Mouse (Mus musculus): ENCODE results near the gene Col4a2. TPM values are rescaled to one million over a fixed set of nuclear protein-coding genes. Genes with fewer than 3 reads are reported as not detected.
A peak's percentile ranks its signal among the peaks of the same experiment; 100 is the strongest.

Gene Col4a2
- polyA plus RNA-seq, 1 experiment from 2014 or later, result 56.3 TPM

DNA sequence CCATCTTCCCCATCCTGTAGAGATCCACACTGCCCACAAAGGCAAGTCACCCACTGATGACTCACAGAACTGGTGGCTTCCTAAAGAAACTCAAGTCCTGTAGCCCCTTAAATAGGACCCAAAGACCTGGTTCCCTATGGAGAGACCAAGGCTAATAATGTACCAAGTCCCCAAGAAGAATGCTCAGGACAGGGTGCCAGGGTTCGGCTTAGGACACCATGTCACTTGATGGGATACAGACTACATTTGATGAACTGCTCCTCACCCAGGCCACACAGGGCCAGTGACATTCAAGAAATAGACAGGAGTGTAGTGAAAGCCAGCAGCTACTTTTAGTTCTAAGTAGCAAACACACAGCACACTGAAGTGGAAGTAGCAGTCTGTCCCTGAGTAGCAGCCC, 139.5 kb downstream of the Col4a2 start:
- no peak overlapping the region for H3K9ac ChIP-seq (replicated peaks)
- H3K9me3 ChIP-seq, result no peaks in the 10 kb centered on the region
- H3K27ac ChIP-seq, result no peak overlapping the region
- H3K36me3 ChIP-seq, result peaks cover 19% of the 10 kb centered on the region
- 0 out of 2 replicates have a peak, but pooled peaks cover 2% of the 10 kb centered on the region for H3K27me3 ChIP-seq
- no peak overlapping the region for H3K4me3 ChIP-seq (replicated peaks)
- no peak for ATAC-seq (ENCODE audit: insufficient number of reproducible peaks, insufficient read depth, low FRiP score, low TSS enrichment, low read depth)
- peaks cover 26% of the 10 kb centered on the region for H3K4me1 ChIP-seq (replicated peaks)
- WGBS, result 79% methylated on average over 1 of the region's 1 CpGs
- H3K4me2 ChIP-seq, result no peak overlapping the region

DNA sequence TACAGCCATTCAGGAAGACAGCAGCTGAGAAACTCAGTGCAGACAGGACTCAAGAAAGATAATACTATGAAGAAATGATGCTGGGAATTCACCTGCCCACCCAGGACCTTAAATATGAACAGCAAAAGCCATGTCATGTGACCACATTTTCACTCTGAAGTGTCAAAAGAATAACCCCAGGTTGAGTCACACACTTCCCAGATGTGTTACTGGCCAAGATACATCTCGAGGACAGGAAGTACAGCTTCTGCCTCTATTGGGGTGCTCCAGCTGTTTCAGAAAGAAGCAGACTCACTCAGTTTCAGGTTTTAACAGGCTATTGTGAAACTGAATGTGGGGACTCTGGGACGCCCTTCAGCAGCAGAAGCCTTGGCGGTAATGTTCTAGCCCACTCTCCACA, 140.0 kb downstream of the Col4a2 start:
- Histone ChIP-seq H3K4me1 (replicated peaks) (peaks cover 26% of the 10 kb centered on the region), H3K9me3 (no peaks in the 10 kb centered on the region), H3K9ac (replicated peaks) (no peak overlapping the region), H3K27ac (peak overlapping the region; percentile 74; the same call in 1 of the 2 replicates), H3K4me2 (no peak overlapping the region), H3K36me3 (peaks cover 16% of the 10 kb centered on the region), H3K27me3 (0 out of 2 replicates have a peak, but pooled peaks cover 2% of the 10 kb centered on the region), H3K4me3 (replicated peaks) (no peak overlapping the region)
- WGBS, result 73% methylated on average over 3 of the region's 3 CpGs
- no peak for ATAC-seq (ENCODE audit: insufficient number of reproducible peaks, insufficient read depth, low FRiP score, low TSS enrichment, low read depth)

DNA sequence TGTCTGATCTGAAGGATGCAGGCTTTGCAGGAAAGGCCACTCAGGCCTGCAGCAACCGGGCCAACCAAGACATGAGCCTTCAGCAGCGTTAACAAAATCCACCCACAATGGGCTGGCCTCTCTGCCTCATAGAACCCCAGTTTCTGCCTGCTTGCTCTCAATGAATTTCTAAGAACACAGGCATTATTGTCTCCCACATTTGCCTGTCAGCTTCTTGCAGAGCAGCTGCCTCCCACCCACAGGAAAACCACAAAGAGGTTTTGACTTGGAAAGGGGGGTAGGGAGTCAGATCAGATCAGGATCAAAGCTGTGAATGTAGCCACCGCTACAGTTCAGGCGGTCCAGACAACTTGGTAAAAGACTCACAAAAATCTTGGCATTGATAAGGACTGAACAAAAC, 140.4 kb downstream of the Col4a2 start:
- Histone ChIP-seq H3K4me3 (replicated peaks) (no peak overlapping the region), H3K36me3 (peaks cover 12% of the 10 kb centered on the region), H3K9ac (replicated peaks) (no peak overlapping the region), H3K9me3 (no peaks in the 10 kb centered on the region), H3K27ac (peak overlapping the region; percentile 74; the same call in 1 of the 2 replicates), H3K27me3 (0 out of 2 replicates have a peak, but pooled peaks cover 2% of the 10 kb centered on the region), H3K4me1 (replicated peaks) (peaks cover 30% of the 10 kb centered on the region), H3K4me2 (no peak overlapping the region)
- WGBS, result 59% methylated on average over 4 of the region's 4 CpGs
- no peak for ATAC-seq (ENCODE audit: insufficient number of reproducible peaks, insufficient read depth, low FRiP score, low TSS enrichment, low read depth)

DNA sequence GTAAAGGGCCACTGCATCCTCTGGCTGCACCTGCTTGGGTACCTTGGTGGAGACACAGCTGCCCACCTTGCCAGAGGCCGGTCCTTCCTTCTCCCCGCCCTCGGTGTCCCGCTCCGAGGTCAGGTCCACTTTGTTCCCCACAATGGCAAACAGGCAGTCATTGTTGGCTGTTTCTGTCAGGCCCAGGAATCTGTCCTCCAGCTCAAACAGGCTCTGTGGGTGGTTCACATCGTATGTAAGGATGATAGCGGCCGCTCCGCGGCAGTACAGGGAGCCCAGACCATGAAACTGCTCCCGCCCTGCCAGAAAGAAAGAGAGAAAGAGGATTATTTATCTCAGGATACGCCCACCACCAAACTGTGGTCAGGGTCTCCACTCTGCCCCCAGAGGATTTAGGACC, 141.6 kb downstream of the Col4a2 start:
- no peak overlapping the region for H3K4me3 ChIP-seq (replicated peaks)
- H3K4me2 ChIP-seq, result no peak overlapping the region
- no peak for ATAC-seq (ENCODE audit: insufficient number of reproducible peaks, insufficient read depth, low FRiP score, low TSS enrichment, low read depth)
- no peaks in the 10 kb centered on the region for H3K36me3 ChIP-seq
- no peaks in the 10 kb centered on the region for H3K9me3 ChIP-seq
- no peak overlapping the region for H3K27ac ChIP-seq
- H3K4me1 ChIP-seq (replicated peaks), result peaks cover 42% of the 10 kb centered on the region
- 0 out of 2 replicates have a peak, but pooled peaks cover 2% of the 10 kb centered on the region for H3K27me3 ChIP-seq
- WGBS, result 79% methylated on average over 12 of the region's 12 CpGs
- H3K9ac ChIP-seq (replicated peaks), result no peak overlapping the region

DNA sequence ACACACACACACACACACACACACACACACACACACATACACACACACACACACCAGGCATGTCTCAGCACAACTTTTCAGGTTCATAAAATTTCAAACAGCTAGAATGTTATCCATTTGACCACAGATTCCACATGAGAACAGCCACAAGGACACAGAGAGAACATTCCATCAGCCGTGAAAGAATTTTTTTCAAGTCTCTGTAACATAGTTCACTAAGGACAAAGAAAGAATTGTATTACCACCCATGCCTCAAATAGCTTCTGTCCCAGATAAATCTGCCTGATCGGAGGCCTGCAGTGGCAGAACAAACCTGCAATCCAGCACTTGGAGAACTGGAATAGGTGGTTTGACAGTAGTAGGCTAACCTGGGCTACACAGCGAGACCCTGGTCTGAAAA, 144.7 kb downstream of the Col4a2 start:
- Histone ChIP-seq H3K9me3 (no peaks in the 10 kb centered on the region), H3K9ac (replicated peaks) (no peak overlapping the region), H3K36me3 (no peaks in the 10 kb centered on the region), H3K4me2 (no peak overlapping the region), H3K27me3 (0 out of 2 replicates have a peak, but pooled peaks cover under 1% of the 10 kb centered on the region), H3K4me3 (replicated peaks) (no peak overlapping the region), H3K4me1 (replicated peaks) (peaks cover 39% of the 10 kb centered on the region), H3K27ac (no peak overlapping the region)
- 72% methylated on average over 3 of the region's 3 CpGs for WGBS
- ATAC-seq (ENCODE audit: insufficient number of reproducible peaks, insufficient read depth, low FRiP score, low TSS enrichment, low read depth), result no peak

DNA sequence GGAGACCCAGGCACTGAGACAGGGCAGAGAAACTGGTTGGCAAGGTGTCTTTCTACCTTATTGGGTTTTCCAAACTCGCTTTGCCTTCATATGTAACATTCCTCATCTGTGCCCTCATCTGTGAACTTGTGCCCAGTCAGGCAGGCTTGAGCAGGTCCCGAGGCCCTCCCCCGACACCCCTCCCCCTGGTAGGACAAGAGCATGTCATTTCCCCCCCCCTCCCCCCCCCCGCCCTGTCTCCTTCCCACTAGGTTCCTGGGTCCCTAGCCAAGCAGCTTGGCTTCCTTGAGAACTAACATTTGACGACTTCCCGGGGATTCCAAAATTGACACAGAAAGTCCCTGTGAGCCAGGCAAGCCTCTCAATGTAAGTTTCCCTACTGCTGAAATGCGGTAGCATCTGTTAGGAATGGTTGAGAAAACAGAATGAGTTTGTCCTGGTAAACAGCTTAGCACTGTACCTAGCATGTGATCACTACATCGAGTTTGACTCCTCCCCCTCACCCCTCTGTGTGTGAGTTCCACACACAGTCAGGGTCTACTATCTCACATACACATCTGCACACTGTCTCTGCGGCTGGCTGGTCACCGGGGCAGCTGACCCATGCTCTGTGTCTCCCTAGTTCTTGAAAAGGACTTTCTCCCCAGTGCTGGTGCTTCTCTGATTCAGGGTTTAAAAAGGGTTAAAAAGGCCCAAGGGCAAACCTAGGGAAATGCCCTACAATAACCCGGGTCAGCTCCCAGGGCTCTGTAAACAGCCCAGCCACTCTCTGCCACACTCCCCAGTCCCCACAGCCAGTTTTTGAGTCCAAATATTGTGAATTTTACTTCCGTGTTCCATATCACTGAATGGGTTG, 145.6 kb downstream of the Col4a2 start:
- peak overlapping the region; percentile 18; the same call in 1 of the 2 replicates for H3K27ac ChIP-seq
- H3K36me3 ChIP-seq, result no peaks in the 10 kb centered on the region
- H3K4me3 ChIP-seq (replicated peaks), result no peak overlapping the region
- no peaks in the 10 kb centered on the region for H3K9me3 ChIP-seq
- no peak overlapping the region for H3K9ac ChIP-seq (replicated peaks)
- no peaks in the 10 kb centered on the region for H3K27me3 ChIP-seq
- peaks cover 30% of the 10 kb centered on the region for H3K4me1 ChIP-seq (replicated peaks)
- ATAC-seq (ENCODE audit: insufficient number of reproducible peaks, insufficient read depth, low FRiP score, low TSS enrichment, low read depth), result no peak
- 44% methylated on average over 12 of the region's 12 CpGs for WGBS
- no peak overlapping the region for H3K4me2 ChIP-seq

DNA sequence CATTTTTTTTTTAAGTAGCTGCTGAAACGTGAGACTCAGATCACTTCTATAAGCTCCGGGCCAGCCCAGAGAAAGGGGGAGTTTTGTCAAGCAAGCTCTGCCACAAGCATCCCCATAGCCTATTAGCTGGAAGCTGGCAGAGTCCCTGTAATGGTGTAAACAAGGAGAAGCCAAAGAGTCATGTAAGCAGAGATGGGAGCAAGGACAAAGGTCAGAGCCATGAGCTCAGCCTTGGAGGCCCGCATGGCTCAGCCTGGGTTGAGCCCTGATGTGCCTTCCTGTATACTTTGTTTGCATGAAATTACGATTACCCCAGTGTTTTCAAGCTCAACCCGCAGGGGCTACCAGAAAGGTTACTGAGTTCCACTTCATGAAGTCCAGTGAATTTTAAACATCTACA, 146.4 kb downstream of the Col4a2 start:
- H3K27ac ChIP-seq, result 0 out of 2 replicates have a peak overlapping the region, but pooled peaks have one; percentile 18
- H3K4me2 ChIP-seq, result no peak overlapping the region
- no peak for ATAC-seq (ENCODE audit: insufficient number of reproducible peaks, insufficient read depth, low FRiP score, low TSS enrichment, low read depth)

DNA sequence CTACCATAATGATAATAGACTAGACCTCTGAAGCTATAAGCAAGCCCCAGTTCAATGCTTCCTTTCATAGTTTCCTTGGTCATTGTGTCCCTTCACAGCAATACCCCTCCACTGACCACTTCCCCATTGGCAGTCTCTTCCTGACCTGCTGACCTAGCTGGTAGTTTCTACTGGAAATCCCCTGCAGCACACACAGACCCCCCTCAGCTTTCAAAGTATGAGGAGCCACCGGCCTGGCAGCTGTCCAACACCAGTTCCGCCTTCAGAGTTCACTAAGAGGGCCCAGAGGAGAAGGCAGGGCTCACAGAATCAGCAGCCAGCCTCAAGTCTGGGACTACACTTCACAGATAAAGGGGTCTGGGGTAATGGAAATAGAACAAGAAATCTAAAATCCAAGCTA, 148.3 kb downstream of the Col4a2 start:
- Histone ChIP-seq H3K4me1 (replicated peaks) (peaks cover 17% of the 10 kb centered on the region), H3K9me3 (no peaks in the 10 kb centered on the region), H3K9ac (replicated peaks) (no peak overlapping the region), H3K4me3 (replicated peaks) (no peak overlapping the region), H3K4me2 (no peak overlapping the region), H3K27me3 (no peaks in the 10 kb centered on the region), H3K36me3 (no peaks in the 10 kb centered on the region), H3K27ac (no peak overlapping the region)
- WGBS, result 39% methylated on average over 2 of the region's 2 CpGs
- no peak for ATAC-seq (ENCODE audit: insufficient number of reproducible peaks, insufficient read depth, low FRiP score, low TSS enrichment, low read depth)

More for the DNA sequence above, 146.4 kb downstream of the Col4a2 start:
- Histone ChIP-seq H3K36me3 (no peaks in the 10 kb centered on the region), H3K9me3 (no peaks in the 10 kb centered on the region), H3K9ac (replicated peaks) (no peak overlapping the region), H3K27me3 (no peaks in the 10 kb centered on the region), H3K4me3 (replicated peaks) (no peak overlapping the region), H3K4me1 (replicated peaks) (peaks cover 23% of the 10 kb centered on the region)
- WGBS, result 38% methylated on average over 5 of the region's 5 CpGs

DNA sequence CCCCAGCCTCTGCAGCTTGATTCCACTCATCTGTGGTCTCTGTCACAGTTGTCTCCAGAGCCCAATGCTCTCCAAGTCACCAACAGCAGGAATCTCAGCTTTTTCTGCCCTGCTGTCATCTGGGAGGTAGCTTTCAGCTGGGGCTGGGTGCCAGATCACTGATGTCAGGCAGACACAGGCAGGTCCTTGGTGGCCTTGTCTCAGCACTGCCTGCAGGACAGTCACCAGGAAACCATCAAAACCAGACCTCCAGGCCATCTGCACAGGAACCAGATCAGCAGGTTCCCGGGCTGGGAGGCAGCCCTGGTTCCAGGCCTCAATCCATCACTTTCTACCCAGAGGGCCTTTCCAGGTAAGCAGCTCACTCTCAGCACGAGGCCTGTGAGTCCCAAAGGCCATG, 149.2 kb downstream of the Col4a2 start:
- H3K4me2 ChIP-seq, result no peak overlapping the region
- peaks cover 17% of the 10 kb centered on the region for H3K4me1 ChIP-seq (replicated peaks)
- H3K9me3 ChIP-seq, result no peaks in the 10 kb centered on the region
- H3K27ac ChIP-seq, result no peak overlapping the region
- no peaks in the 10 kb centered on the region for H3K27me3 ChIP-seq
- H3K36me3 ChIP-seq, result no peaks in the 10 kb centered on the region
- WGBS, result 35% methylated on average over 2 of the region's 2 CpGs
- H3K4me3 ChIP-seq (replicated peaks), result no peak overlapping the region
- no peak for ATAC-seq (ENCODE audit: insufficient number of reproducible peaks, insufficient read depth, low FRiP score, low TSS enrichment, low read depth)
- H3K9ac ChIP-seq (replicated peaks), result no peak overlapping the region

DNA sequence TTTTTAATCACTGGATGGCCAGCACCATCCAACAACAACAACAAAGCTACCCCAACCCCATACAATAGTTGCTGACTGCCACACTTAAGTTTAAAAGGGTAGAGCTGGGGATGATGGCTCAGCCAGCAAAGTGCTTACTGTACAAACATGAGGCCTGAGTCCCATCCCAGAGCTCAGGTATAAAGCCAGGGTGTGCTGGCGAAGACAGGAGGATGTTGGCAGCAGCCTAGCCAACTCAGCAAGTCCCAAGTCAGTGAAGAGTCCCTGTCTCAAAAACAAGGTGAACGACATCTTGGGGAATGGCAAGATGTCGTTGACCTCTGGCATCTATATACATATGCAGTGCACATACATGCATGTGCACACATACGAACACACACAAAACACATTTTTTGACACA, 150.0 kb downstream of the Col4a2 start:
- Histone ChIP-seq H3K36me3 (no peaks in the 10 kb centered on the region), H3K9ac (replicated peaks) (no peak overlapping the region), H3K27ac (no peak overlapping the region), H3K4me2 (no peak overlapping the region), H3K27me3 (no peaks in the 10 kb centered on the region), H3K4me1 (replicated peaks) (peaks cover 17% of the 10 kb centered on the region), H3K9me3 (no peaks in the 10 kb centered on the region; the same call in 1 of the 2 replicates), H3K4me3 (replicated peaks) (no peak overlapping the region)
- no peak for ATAC-seq (ENCODE audit: insufficient number of reproducible peaks, insufficient read depth, low FRiP score, low TSS enrichment, low read depth)
- WGBS, result 89% methylated on average over 4 of the region's 4 CpGs

DNA sequence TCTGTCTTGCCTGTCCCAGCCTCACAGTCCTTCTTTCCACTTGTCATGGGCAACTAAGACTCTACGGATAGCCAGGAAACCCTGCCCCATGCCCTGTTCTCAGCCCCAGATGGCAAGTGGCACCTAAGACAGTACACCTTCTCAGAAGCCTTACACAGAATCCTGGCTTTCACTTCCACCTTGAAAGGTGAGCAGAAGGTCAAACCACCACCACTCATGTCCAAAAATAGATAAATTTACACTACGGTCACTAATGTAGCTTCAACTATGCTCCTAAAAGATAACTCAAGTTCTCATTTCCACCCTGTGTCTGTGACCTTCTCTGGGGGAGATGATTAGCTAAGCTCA, 150.9 kb downstream of the Col4a2 start:
- H3K27ac ChIP-seq, result no peak overlapping the region
- no peak overlapping the region for H3K4me2 ChIP-seq

More for the DNA sequence above, 150.9 kb downstream of the Col4a2 start:
- 93% methylated on average over 2 of the region's 2 CpGs for WGBS
- Histone ChIP-seq H3K27me3 (no peaks in the 10 kb centered on the region), H3K9ac (replicated peaks) (no peak overlapping the region), H3K36me3 (no peaks in the 10 kb centered on the region), H3K9me3 (no peaks in the 10 kb centered on the region; the same call in 1 of the 2 replicates), H3K4me3 (replicated peaks) (no peak overlapping the region), H3K4me1 (replicated peaks) (peaks cover 9% of the 10 kb centered on the region)
- ATAC-seq (ENCODE audit: insufficient number of reproducible peaks, insufficient read depth, low FRiP score, low TSS enrichment, low read depth), result no peak

Data from limb, embryonic 12.5 days (tissue).